Mouse (Mus musculus) frontal cortex, postnatal 14 days (tissue): ENCODE data around the gene Rnf31.

ENCODE experiments used
- DNase-seq, 2 experiments: peaks; one replicate each; pipeline ENCODE4 v3.0.0; 2022; ENCODE audit warnings: low spot score in 2 of 2

The Rnf31 gene

GRCm38 (mm10) chr14:55651528-55651927 lies 60.0 kb downstream of the Rnf31 start:
- no peak for DNase-seq
